Mouse (Mus musculus): Measurements from ENCODE around the gene Zbtb44.
"Not testable (repeated sequence)": the region's sequence is repeated elsewhere in the genome, so short reads cannot be mapped to it uniquely, and the experiment has no call there.

The Zbtb44 gene

GRCm38 (mm10) chr9:31030532-31031413 is at the start of gene Zbtb44:
Gene Zbtb44 (plus strand): TSS chr9:31030644.
- DNase-seq: peak; percentile 83

GRCm38 (mm10) chr9:30985782-30986181 is 44.7 kb upstream of the Zbtb44 start:
- DNase-seq: peak in 1 of 2 experiments; percentile 28

- DNase-seq: peak in 1 of 2 experiments; percentile 3
Measured at GRCm38 (mm10) chr9:30993106-30993505, 37.3 kb upstream of the Zbtb44 start.

GRCm38 (mm10) chr9:30996590-30997562 is 33.6 kb upstream of the Zbtb44 start:
- DNase-seq: no peak

GRCm38 (mm10) chr9:31000641-31001040 is 29.8 kb upstream of the Zbtb44 start:
- no peak for DNase-seq

GRCm38 (mm10) chr9:31002528-31002927 is 27.9 kb upstream of the Zbtb44 start:
- no peak for DNase-seq

GRCm38 (mm10) chr9:31009334-31009733 is 21.1 kb upstream of the Zbtb44 start:
- no peak for DNase-seq

- DNase-seq: no peak
Measured at GRCm38 (mm10) chr9:31010040-31010439, 20.4 kb upstream of the Zbtb44 start.

- DNase-seq: no peak
Measured at GRCm38 (mm10) chr9:31010749-31011148, 19.7 kb upstream of the Zbtb44 start.

GRCm38 (mm10) chr9:31011533-31011932 is 18.9 kb upstream of the Zbtb44 start:
- DNase-seq: no peak

- no peak for DNase-seq
Measured at GRCm38 (mm10) chr9:31012674-31013073, 17.8 kb upstream of the Zbtb44 start.

- DNase-seq: no peak
Measured at GRCm38 (mm10) chr9:31013415-31013814, 17.0 kb upstream of the Zbtb44 start.

GRCm38 (mm10) chr9:31017616-31018015 is 12.8 kb upstream of the Zbtb44 start:
- no peak for DNase-seq

- DNase-seq: no peak
Measured at GRCm38 (mm10) chr9:31018158-31018557, 12.3 kb upstream of the Zbtb44 start.

GRCm38 (mm10) chr9:31018705-31019104 is 11.7 kb upstream of the Zbtb44 start:
- no peak for DNase-seq

- no peak for DNase-seq
Measured at GRCm38 (mm10) chr9:31028251-31028650, 2.2 kb upstream of the Zbtb44 start.

GRCm38 (mm10) chr9:31029751-31030511 is 513 bp upstream of the Zbtb44 start:
- peak; percentile 97 to 99 for DNase-seq

GRCm38 (mm10) chr9:31031414-31031843 is 985 bp downstream of the Zbtb44 start:
- DNase-seq: no peak

- no peak for DNase-seq
Measured at GRCm38 (mm10) chr9:31032546-31032945, 2.1 kb downstream of the Zbtb44 start.

- DNase-seq: no peak
Measured at GRCm38 (mm10) chr9:31050208-31050607, 19.8 kb downstream of the Zbtb44 start.

- not testable (repeated sequence) for DNase-seq
Measured at GRCm38 (mm10) chr9:31051509-31051908, 21.1 kb downstream of the Zbtb44 start.

GRCm38 (mm10) chr9:31058723-31059122 is 28.3 kb downstream of the Zbtb44 start:
- DNase-seq: no peak
